Mouse (Mus musculus): ENCODE results near the gene Hist1h2be.
A peak's percentile ranks its signal among the peaks of the same experiment; 100 is the strongest.

DNA sequence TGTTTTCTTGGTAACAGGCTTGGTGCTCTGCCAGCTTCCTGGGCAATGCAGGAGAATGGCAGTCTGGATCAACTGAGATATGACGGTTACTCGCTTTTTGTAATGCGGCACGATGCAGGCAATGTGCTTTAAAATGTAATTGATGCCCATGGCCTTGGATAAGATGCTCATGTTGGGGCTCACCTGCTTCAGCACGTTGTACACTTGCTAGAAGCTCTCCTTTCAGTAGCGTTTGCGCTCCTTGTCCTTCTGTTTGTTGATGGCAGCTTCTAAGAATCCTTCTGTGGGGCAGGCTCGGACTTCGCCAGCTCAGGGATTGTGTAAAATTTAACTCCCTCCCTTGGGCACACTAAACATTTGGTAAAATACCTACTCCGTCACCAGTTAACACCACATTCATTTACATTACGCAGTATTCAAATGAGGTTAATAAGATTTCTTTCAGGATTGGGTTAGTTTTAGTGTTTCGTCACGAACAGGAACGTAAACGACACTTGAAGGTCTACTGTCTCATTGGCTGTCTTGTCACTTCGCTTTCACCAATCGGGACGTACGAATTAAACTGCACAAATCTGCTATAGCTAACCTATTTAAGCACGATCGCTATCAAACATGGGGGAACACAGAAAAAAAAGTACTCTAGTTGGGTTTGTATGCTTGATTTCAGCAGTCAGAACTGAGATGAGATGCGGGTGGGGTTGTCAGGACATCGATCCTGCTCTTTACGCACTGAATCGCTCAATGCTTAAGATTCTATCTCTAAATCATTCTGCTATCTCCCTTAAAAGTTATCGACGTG lies at the start of gene Hist1h2be:
- TF ChIP-seq EP300 (IDR thresholded peaks at IDR 0.05) (peak; percentile 26; the same call in 1 of the 2 replicates), CTCF (IDR thresholded peaks at IDR 0.05) (no peak)
